Mouse (Mus musculus) forebrain, postnatal 0 days (tissue): ENCODE results near the gene Pdzk1. TPM values are rescaled to one million over a fixed set of nuclear protein-coding genes. Genes with fewer than 3 reads are reported as not detected.

Source experiments
- ATAC-seq: fragments of 200-750 bp; cut with Nextera tagmentation; 2 replicates; pipeline ENCODE4 v1.8.0; 2017; ENCODE audit warnings: mild to moderate bottlenecking, moderate library complexity
- DNase-seq: peaks from one replicate; pipeline ENCODE4 v3.0.0-alpha.2; 2015
- H3K27ac ChIP-seq: fragments of 300-500 bp; sonication (generic); 2 replicates; pipeline ENCODE4 v1.5.1; 2014; ENCODE audit warnings: low read depth, mild to moderate bottlenecking, antibody characterized with exemption, low read length, moderate library complexity, mixed read lengths
- H3K27me3 ChIP-seq: fragments of 300-500 bp; sonication (generic); 2 replicates; pipeline ENCODE4 v1.6.1; 2014; ENCODE audit warnings: mild to moderate bottlenecking, low read length, mixed read lengths; ENCODE audit not compliant: insufficient read depth
- H3K36me3 ChIP-seq: fragments of 300-500 bp; sonication (generic); 2 replicates; pipeline ENCODE4 v1.6.1; 2014; ENCODE audit warnings: mild to moderate bottlenecking, moderate library complexity; ENCODE audit not compliant: insufficient read depth
- H3K4me1 ChIP-seq: fragments of 300-500 bp; sonication (generic); 2 replicates; pipeline ENCODE4 v1.6.1; 2014; ENCODE audit warnings: antibody characterized with exemption; ENCODE audit not compliant: insufficient read depth
- H3K4me2 ChIP-seq: fragments of 300-500 bp; sonication (generic); 2 replicates; pipeline ENCODE4 v1.6.1; 2014; ENCODE audit warnings: low read depth, mild to moderate bottlenecking, moderate library complexity
- H3K4me3 ChIP-seq: fragments of 300-500 bp; sonication (generic); 2 replicates; pipeline ENCODE4 v1.5.1; 2014; ENCODE audit warnings: low read depth, low read length, mixed read lengths
- H3K9ac ChIP-seq: fragments of 300-500 bp; sonication (generic); 2 replicates; pipeline ENCODE4 v1.6.1; 2014; ENCODE audit warnings: mild to moderate bottlenecking
- H3K9me3 ChIP-seq: fragments of 300-500 bp; sonication (generic); 2 replicates; pipeline ENCODE4 v1.6.1; 2016; ENCODE audit warnings: low read length
- CTCF ChIP-seq: sonication (generic); IDR thresholded peaks from 2 replicates; pipeline ENCODE4 v1.5.1; 2016; ENCODE audit warnings: antibody characterized with exemption, control low read depth, low read depth
- WGBS: fragments of 180-500 bp; shearing (Covaris S2); extraction: QIAGEN DNeasy Blood & Tissue Kit; methylation state at CpG from one replicate; pipeline ENCODE4 v1.1.7; 2014; 5-methylcytosine and 5-hydroxymethylcytosine counted together
- polyA plus RNA-seq: library from polyadenylated mRNA; unstranded; fragments of >200 nt; fragmentation: Nextera tagmentation; extraction: Ambion mirVana; gene quantifications from 2 replicates; pipeline ENCODE4 v1.2.1, GENCODE M21; 2015
- total RNA-seq: library from RNA; depleted of rRNA; stranded (reverse); fragments of >200 nt; gene quantifications from 2 replicates; pipeline ENCODE4 v1.2.3, GENCODE M21; 2014

The Pdzk1 gene
- total and polyA plus RNA-seq, 2 experiments from 2014 or later, result 0.19 TPM; not detected in 1

GRCm38 (mm10) chr3:96834587-96835348, 5.7 kb downstream of the Pdzk1 start:
- Histone ChIP-seq H3K27me3 (no peaks in the 10 kb centered on the region), H3K27ac (no peak overlapping the region), H3K4me1 (no peaks in the 10 kb centered on the region), H3K4me3 (no peak overlapping the region), H3K9me3 (no peaks in the 10 kb centered on the region), H3K4me2 (no peak overlapping the region), H3K36me3 (no peaks in the 10 kb centered on the region), H3K9ac (no peak overlapping the region)
- DNase-seq (no peak), ATAC-seq (no peak)
- 76% methylated on average over 7 of the region's 7 CpGs for WGBS
- no peak for TF ChIP-seq CTCF

- no peak overlapping the region for H3K27ac ChIP-seq
- no peak for ATAC-seq
- no peak for TF ChIP-seq CTCF
- no peaks in the 10 kb centered on the region for H3K27me3 ChIP-seq
- WGBS, result 63% methylated on average over 2 of the region's 2 CpGs
- H3K36me3 ChIP-seq, result no peaks in the 10 kb centered on the region
- no peak overlapping the region for H3K4me3 ChIP-seq
- no peak overlapping the region for H3K4me2 ChIP-seq
- H3K9me3 ChIP-seq, result no peaks in the 10 kb centered on the region
- no peak overlapping the region for H3K9ac ChIP-seq
- DNase-seq, result no peak
- no peaks in the 10 kb centered on the region for H3K4me1 ChIP-seq
Observed at GRCm38 (mm10) chr3:96836414-96836813, 7.3 kb downstream of the Pdzk1 start.

- H3K27me3 ChIP-seq, result no peaks in the 10 kb centered on the region
- no peaks in the 10 kb centered on the region for H3K9me3 ChIP-seq
- no peaks in the 10 kb centered on the region for H3K4me1 ChIP-seq
- DNase-seq, result no peak
- TF ChIP-seq CTCF, result no peak
- H3K4me2 ChIP-seq, result no peak overlapping the region
- WGBS, result 87% methylated on average over 7 of the region's 7 CpGs
- no peak overlapping the region for H3K9ac ChIP-seq
- no peak overlapping the region for H3K4me3 ChIP-seq
- no peaks in the 10 kb centered on the region for H3K36me3 ChIP-seq
- no peak for ATAC-seq
- no peak overlapping the region for H3K27ac ChIP-seq
Observed at GRCm38 (mm10) chr3:96838996-96839645, 10.0 kb downstream of the Pdzk1 start.

- Histone ChIP-seq H3K36me3 (no peaks in the 10 kb centered on the region), H3K4me3 (no peak overlapping the region), H3K27me3 (no peaks in the 10 kb centered on the region), H3K9me3 (no peaks in the 10 kb centered on the region), H3K27ac (no peak overlapping the region), H3K4me1 (no peaks in the 10 kb centered on the region), H3K9ac (no peak overlapping the region), H3K4me2 (no peak overlapping the region)
- no peak for TF ChIP-seq CTCF
- WGBS, result 98% methylated on average over 6 of the region's 6 CpGs
- no peak for DNase-seq
- no peak for ATAC-seq
Observed at GRCm38 (mm10) chr3:96845191-96845590, 16.1 kb downstream of the Pdzk1 start.

- Histone ChIP-seq H3K4me1 (no peaks in the 10 kb centered on the region), H3K36me3 (no peaks in the 10 kb centered on the region), H3K27ac (no peak overlapping the region), H3K27me3 (no peaks in the 10 kb centered on the region), H3K9me3 (no peaks in the 10 kb centered on the region), H3K9ac (no peak overlapping the region), H3K4me3 (no peak overlapping the region), H3K4me2 (no peak overlapping the region)
- DNase-seq (no peak), ATAC-seq (no peak)
- 82% methylated on average over 9 of the region's 9 CpGs for WGBS
- no peak for TF ChIP-seq CTCF
Observed at GRCm38 (mm10) chr3:96845806-96846205, 16.7 kb downstream of the Pdzk1 start.

GRCm38 (mm10) chr3:96846985-96847384, 17.9 kb downstream of the Pdzk1 start:
- WGBS, result 87% methylated on average over 12 of the region's 12 CpGs
- ATAC-seq, result no peak
- no peak overlapping the region for H3K4me2 ChIP-seq
- no peak for DNase-seq
- TF ChIP-seq CTCF, result no peak
- H3K9me3 ChIP-seq, result no peaks in the 10 kb centered on the region
- no peak overlapping the region for H3K4me3 ChIP-seq
- no peaks in the 10 kb centered on the region for H3K4me1 ChIP-seq
- no peak overlapping the region for H3K27ac ChIP-seq
- H3K27me3 ChIP-seq, result no peaks in the 10 kb centered on the region
- H3K36me3 ChIP-seq, result no peaks in the 10 kb centered on the region
- H3K9ac ChIP-seq, result no peak overlapping the region

GRCm38 (mm10) chr3:96847661-96848060, 18.6 kb downstream of the Pdzk1 start:
- Histone ChIP-seq H3K27me3 (no peaks in the 10 kb centered on the region), H3K27ac (no peak overlapping the region), H3K4me3 (no peak overlapping the region), H3K9ac (no peak overlapping the region), H3K4me2 (no peak overlapping the region), H3K9me3 (no peaks in the 10 kb centered on the region), H3K36me3 (no peaks in the 10 kb centered on the region), H3K4me1 (no peaks in the 10 kb centered on the region)
- TF ChIP-seq CTCF, result no peak
- ATAC-seq (no peak), DNase-seq (no peak)
- 55% methylated on average over 6 of the region's 6 CpGs for WGBS
